Mouse (Mus musculus): Measurements from ENCODE around the gene Vps11.
A peak's percentile ranks its signal among the peaks of the same experiment; 100 is the strongest.
"Not testable (repeated sequence)": the region's sequence is repeated elsewhere in the genome, so short reads cannot be mapped to it uniquely, and the experiment has no call there.

Vps11 gene

DNA sequence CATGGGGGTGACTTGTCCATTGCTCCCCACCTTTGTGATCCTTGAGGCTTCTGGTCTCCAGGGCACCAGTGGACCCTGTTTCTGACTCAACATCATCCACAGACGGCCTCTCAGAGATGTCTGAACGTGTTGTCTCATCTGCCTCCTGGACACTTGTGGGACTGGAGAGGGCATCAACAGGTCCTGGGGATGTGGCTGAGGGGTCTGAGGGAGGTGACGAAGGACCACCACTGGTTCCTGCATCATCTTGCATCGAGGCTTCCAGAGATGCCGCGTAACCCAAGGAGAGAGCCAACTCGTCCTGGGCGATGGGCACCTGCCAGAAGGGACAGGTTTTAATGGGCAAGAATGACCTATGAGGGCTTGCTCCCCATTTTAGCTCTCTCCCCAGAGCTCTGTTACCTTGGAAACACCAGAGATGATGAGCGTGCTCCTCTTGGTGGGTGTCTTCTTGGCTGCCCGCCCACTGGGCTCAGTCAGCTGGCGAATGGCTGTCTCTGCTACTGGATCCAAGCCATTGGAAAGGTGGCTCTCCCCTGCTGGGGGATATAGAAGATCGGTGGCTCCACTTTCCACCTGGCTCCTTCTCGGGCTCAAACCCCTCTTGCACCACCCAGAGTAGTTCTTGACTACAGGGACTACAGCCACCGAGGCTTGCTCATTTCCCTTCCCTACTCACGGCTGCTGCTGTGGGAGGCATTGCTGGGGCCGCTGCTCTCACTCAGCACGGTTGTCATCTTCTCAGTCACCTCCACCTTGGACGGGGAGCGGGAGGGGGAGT, 47.8 kb downstream of the Vps11 start:
- peak; percentile 88 for DNase-seq

GRCm38 (mm10) chr9:44311136-44312134, 50.0 kb downstream of the Vps11 start:
- no peak for DNase-seq

DNA sequence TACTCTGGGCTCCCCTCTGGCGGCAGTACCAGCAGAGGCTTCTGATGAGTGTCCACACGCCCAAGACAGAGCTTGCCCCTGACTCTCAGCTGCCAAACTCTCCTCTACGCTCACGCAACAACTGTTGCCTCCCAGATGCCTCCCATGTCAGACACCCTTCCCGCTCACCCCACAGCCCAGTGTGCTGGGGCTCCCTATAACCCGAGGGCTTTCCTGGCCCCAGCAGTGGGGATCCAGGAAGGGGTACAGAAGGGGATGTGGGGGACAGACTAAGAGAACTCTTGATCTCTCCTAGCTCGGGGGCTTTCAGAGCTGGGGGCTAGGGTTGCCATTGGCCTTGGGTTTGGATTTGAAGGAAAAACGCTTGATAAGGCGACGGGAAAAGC, 50.7 kb downstream of the Vps11 start:
- no peak for DNase-seq

- no peak for DNase-seq
Measured at GRCm38 (mm10) chr9:44309756-44310155, 51.7 kb downstream of the Vps11 start.

GRCm38 (mm10) chr9:44307248-44307647, 54.2 kb downstream of the Vps11 start:
- DNase-seq, result no peak

GRCm38 (mm10) chr9:44306532-44306931, 54.9 kb downstream of the Vps11 start:
- no peak for DNase-seq

DNA sequence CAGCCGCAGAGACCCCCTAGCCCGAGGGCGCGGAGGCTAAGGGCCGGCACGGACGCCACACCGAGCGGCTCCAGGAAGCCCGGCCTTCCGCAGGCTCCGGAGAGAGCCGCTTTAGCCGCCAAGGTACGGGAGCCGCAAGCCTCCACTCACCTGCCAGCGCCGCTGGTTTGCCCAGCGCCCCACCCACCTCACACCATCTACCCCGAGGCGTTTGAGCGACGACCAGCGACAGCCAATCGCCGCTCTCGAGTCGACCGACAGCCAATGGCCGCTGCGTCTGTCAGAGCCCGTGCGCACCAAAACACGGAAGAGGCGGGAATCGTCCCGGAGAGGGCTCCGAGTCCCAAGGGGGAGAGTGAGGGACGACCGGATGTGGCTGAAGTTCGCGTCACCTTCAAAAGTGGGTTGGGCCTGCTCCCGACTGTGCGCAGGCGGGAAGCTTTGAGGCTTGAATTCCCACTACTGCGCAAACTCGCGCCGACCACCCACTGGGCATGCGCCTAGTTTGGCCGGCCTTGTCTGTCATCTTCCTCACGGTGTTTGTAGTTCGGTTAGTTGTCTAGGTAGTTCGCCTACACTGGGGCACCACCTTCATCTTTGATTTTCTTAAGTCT, 55.9 kb downstream of the Vps11 start, which contains the start of gene Hinfp:
Gene Hinfp, minus strand, starts transcription at position 206 of the 614 bp plus-strand sequence.
- peak; percentile 100 for DNase-seq

DNA sequence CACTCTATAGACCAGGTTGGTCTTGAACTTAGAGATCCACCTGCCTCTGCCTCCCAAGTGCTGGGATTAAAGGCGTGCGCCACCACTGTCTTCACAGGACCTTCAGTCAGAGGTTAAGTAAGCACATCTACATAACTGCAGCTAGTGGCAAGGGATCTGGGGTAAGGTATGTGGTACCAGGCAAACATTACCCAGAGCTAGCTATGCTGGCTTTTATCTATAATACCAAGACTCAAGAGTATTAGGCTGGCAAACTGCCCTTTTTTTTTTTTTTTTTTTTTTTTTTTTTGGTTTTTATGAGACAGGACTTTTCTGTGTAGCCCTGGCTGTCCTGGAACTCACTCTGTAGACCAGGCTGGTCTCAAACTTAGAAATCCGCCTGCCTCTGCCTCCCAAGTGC, 61.5 kb downstream of the Vps11 start:
- not testable (repeated sequence) for DNase-seq

Data from right cerebral cortex, adult 18-20 months (tissue).